Mouse (Mus musculus): Measurements from ENCODE around the gene Aprt.
A peak's percentile ranks its signal among the peaks of the same experiment; 100 is the strongest.

The Aprt gene

GRCm38 (mm10) chr8:122558671-122559349, 17.9 kb downstream of the Aprt start:
- peak; percentile 58 for DNase-seq

- no peak for DNase-seq
These were observed 19.3 kb downstream of the Aprt start for GRCm38 (mm10) chr8:122557248-122558038.

DNA sequence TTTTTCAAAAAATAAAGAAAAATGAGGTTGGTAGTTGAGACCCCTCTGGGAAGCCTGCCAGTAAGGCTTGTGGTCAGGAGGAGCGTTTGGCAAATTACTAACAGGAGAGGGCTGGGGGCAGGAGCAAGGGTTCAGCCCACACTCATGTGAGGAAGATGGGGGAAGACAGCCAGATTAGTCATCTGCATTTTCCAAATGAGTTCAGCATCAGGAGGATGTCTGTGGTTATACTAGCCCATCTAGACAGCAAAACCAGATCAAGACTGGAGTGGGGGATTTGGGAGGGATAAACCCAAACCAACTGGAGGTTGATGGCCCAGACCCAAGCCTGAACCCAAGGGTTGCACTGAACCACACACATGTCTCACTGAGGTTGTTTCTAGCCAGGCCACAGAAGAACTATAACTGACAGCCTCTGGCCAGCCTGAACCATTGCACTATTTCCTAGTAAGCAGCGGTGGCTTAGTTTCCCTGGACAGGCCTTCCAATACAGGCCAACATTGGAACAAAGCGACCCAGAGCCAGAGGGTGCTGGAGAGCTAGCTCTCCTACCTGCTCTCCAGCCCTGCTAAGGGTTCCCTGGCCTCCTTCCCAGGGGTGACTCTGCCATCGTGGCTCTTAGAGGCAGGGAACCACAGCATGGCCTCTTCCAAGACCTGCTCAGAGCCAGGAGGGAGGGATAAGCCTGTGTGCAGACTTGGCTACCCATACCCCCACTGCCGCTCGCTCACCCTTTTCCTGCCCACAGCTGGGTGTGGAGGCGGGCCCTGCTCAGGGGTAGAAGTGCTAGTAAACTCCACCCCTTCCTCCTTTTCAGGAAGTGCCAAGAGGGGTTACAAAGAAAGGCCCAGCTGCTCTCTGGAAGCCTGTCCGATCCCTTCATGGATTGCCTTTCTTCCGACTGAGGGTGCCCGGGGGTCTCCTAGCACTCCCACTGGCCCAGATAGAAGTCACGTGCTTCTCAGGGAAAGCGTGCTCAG, 20.4 kb downstream of the Aprt start:
- peak; percentile 64 for DNase-seq

DNA sequence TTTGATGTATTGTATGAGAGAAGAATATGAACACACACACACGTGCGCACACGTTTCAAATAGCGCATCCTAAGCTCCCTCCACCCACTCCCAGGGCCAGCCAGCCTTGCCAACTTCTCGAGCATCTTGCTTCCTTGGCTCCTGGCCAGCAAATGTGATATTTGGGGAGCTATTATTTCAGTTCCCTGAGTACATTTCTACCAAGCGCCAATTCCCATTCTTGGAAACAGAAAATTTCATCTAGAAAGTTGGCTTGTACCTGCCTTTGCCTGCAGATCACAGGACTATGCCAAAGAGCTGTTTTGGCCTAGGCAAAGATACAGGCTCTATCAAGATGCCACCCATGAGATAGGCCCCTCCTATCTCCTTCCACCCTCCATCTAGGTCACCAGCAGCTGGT, 21.9 kb downstream of the Aprt start:
- no peak for DNase-seq

GRCm38 (mm10) chr8:122551265-122552051, 25.3 kb downstream of the Aprt start, which contains the start of gene Piezo1:
Gene Piezo1, minus strand, starts transcription at chr8:122551329.
- peak; percentile 95 for DNase-seq

- no peak for DNase-seq
These were observed 25.8 kb downstream of the Aprt start for GRCm38 (mm10) chr8:122550995-122551264.

DNA sequence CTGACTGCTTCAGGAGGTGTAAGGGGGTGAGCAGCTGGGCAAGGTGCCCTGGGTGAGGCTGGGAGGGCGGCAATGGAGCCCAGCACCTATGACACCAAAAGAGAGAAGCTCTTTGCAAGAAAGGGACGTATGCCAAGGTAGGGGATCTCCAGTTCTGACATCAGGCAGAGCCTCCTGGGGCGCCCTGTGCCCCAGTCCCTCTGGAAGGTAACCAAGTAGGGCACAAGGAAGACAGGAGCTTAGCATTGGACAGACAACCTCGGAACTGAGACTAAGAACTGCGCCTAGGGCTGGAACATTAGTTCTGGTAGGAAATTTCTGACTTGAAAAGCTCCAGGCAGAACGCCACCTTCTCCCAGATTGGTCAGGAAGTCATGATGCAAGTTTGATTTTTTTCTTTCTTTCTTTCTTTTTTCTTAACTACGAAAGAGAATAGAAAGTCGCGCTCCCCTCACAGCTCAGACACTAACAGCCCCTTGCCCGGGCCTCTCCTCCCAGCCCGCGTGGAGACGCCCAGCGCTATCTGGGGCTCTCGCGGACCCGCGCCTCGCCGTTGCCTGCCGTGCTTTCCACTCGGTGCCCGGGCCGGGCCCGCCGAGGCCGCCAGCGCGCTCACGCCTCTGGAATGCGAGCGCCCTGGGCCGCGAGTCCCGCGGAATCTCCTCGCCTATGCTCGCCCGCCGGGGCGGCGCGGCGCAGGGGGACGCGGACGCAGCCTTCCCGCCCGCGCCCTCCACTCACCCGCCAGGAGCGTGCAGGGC, 26.3 kb downstream of the Aprt start:
- peak; percentile 77 for DNase-seq

DNA sequence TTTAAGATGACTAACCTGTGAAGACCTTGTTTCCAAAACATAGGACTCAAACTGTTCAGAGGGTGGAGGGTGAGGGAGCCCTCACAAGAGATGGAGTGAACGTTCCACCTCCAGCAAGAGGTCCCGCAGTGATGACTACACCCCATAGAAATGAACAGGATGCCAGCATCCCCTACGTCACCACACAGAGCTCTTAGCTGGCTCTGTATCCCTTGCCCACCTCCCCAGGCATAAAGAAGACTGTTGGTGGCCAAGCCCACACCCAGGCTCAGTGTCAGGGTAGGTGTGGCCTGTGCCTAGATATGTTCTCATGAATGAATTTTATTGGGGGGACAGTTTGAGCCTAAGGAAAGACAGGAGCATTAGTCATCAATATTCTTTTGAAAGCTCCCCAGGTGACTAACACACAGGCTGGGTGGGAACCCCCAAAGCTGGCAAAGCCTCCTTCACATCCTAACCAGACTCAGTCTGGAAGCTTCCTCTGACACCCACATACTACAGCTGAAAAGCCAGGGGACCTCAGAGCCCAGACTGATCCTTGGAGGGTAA, 27.7 kb downstream of the Aprt start:
- no peak for DNase-seq

- no peak for DNase-seq
These were observed 28.4 kb downstream of the Aprt start for GRCm38 (mm10) chr8:122548331-122548730.

GRCm38 (mm10) chr8:122547815-122548214, 28.9 kb downstream of the Aprt start:
- no peak for DNase-seq

GRCm38 (mm10) chr8:122546811-122547453, 29.8 kb downstream of the Aprt start:
- peak; percentile 91 for DNase-seq

- DNase-seq: no peak
These were observed 30.5 kb downstream of the Aprt start for GRCm38 (mm10) chr8:122546066-122546755.

DNA sequence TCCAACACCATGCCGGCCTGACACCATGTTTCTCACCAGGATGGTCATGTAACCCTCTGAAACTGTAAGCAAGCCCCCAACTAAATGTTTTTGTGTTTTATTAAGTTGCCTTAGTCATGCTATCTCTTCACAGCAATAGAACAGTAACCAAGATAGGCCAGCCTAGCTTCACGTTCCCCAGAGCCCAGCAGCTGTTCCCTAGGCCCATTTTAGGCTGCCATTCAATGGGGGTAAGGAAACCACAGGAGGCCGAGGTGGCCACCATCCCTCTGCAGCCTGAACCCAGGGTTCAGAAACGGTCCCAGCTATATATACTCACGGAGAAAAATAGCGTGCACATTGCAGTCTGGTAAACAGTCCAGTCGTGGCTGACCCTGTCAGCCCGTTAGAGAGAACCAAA, 32.6 kb downstream of the Aprt start:
- no peak for DNase-seq

DNA sequence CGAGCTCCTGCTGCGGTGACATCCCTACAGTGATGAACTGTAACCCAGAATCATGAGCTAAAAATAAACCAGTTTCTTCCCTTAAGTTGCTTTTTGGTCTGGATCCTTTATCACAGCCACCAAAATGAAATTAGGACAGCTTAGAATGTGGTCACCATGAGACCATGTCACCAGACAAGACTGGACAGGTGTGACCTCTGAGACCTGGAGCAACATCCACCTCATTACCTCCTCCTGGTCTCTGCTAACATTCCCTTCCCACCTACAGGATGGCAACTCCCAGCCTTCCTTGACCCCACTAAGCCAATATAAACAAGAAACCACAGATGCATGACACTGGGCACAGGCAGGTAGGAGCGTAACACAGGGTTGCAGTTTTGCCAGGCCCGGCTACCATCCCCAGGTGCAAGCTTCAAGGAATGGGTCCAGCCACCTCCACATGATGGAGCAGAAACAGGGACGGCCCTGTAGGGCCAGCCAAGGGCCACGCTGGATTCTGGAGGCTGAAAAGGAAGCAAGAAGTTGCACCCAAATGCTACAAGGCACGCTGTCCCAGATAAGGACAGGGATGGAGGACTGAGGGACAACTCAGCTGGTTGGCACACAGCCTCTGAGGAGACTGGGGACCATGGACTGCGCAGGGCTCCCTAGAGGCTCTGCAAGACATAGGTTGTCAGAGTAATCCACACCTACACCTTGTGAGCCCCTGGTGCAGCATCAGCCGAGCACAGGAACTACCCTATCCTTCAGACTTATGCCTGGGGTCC, 38.2 kb downstream of the Aprt start:
- no peak for DNase-seq

DNA sequence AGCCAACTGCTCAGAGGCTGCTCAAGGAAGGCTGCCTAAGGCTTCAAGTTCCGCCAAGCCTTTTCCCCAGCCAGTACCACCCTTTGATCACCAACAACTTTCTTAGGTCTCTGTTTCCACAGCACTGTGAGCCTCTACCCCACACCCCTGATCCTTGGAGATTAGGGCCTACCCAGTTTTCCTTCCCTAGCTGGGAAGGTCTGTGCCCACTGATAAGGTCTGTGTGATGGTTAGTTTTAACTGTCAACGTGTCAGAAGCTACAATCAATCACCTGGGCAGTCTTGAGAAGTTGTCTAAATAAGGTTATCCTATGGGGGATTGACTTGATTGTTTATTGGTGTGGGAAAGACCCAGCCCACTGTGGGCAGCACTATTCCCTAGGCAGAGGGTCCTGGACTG, 38.9 kb downstream of the Aprt start:
- DNase-seq: no peak

GRCm38 (mm10) chr8:122537033-122537432, 39.7 kb downstream of the Aprt start:
- peak; percentile 76 for DNase-seq

DNA sequence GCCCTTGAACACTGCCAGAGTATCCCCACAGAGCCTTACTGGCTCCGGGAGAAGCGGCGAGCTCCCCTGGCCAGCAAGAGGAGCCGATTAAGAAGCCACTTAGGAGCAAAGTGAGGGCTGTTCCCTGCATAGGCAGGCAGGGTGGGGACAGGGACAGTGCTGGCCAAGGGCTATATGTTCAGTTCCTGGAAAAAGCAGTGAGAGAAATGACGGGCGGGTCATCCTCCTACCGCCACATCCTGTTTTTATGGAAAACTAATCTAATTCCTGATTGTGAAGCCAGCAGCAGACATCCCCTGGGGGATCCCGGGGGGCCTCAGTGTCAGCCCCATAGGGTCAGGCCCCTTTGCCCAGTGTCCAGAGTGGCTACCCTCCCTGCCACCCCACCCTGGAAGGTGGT, 45.4 kb downstream of the Aprt start:
- no peak for DNase-seq

- DNase-seq: peak; percentile 82
These were observed 47.5 kb downstream of the Aprt start for GRCm38 (mm10) chr8:122529159-122529558.

DNA sequence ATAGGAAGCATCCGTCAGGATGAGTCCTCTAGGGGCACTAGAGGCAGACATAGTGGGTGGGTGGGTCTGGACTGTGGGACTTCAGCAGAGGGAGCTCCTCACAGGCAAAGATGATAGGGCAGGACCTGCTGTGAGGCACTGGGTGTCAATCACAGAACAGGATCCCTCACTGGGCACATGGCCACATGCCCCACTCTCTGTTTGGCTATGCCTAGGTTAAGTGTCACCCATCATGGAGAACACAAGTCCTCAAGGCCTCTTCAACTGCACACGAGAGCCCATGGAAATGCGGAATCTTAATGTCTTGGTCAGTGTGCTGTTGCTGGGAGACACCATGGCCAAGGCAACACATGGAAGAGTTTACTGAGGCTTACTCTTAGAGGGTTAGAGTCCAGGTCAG, 48.8 kb downstream of the Aprt start:
- DNase-seq: no peak

Data from kidney, postnatal 14 days (tissue).